Mouse (Mus musculus): ENCODE measurements around the gene 1500011B03Rik.

DNA sequence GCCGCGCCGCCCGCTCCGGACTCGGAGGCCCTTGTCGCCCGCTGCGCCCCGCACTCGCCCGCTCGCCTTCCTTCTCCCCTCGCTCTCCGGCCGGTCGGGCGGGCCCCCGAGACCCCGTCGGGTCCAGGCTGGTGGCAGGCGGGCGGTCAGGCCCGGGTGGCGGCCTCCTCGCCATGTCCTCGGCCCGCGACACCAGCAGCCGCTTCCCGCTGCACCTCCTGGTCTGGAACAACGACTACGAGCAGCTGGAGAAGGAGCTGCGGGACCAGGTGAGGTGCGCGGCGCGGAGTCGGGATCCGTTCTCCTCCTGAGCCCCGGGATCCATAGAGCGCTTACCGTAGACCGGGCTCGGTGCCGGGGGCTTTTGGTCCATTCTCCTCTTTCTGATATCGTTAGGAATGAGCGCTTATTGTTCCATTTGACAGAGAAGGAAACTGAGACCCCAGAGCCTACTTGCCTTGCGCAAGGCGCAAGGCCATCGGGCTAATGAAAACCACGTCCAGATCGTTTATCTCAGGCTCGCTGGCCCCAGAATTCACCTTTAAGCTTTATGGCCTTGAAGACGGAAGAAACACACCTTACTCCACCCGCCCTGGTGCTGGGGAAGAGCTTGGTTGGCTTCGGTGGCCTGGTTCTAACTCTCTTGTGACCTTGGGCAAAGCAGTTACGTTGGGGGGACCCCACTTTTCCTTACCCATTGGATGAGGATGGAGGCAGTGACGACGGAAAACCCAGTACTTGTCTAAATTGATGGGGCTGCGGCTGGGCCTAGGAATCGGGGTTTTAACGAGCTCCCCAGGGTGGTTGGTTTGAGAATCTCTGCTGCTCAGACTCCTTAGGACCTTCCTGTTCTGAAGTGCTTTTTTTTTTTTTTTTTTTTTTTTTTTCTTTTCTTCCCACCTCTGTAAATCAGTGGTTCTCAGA, 48.0 kb downstream of the 1500011B03Rik start, which contains the start of gene Git2:
- TF ChIP-seq CTCF (IDR thresholded peaks at IDR 0.05; ENCODE audit: low read depth) (no peak), EP300 (IDR thresholded peaks at IDR 0.05; ENCODE audit: low read depth) (no peak)

Measured in heart, postnatal 0 days (tissue).